Mouse (Mus musculus): ENCODE measurements around the gene Srcap.

GRCm38 (mm10) chr7:127513781-127514180, 2.0 kb downstream of the Srcap start:
- no peak for TF ChIP-seq CTCF (IDR thresholded peaks at IDR 0.05; ENCODE audit: borderline replicate concordance, insufficient read depth, low read depth, low read length)
- TF ChIP-seq POLR2A (IDR thresholded peaks at IDR 0.05; ENCODE audit: borderline replicate concordance, insufficient read depth, low read length): no peak

Measured in cerebellum, adult 2 months (tissue).